Mouse (Mus musculus) spleen, postnatal 36 days (tissue): ENCODE measurements around the gene Taz.

Experiments
- DNase-seq, 2 experiments: peaks; one replicate each; pipeline ENCODE4 v3.0.0; 2022; ENCODE audit warnings: low spot score in 2 of 2, mixed read lengths in 1 of 2

The Taz gene

DNA sequence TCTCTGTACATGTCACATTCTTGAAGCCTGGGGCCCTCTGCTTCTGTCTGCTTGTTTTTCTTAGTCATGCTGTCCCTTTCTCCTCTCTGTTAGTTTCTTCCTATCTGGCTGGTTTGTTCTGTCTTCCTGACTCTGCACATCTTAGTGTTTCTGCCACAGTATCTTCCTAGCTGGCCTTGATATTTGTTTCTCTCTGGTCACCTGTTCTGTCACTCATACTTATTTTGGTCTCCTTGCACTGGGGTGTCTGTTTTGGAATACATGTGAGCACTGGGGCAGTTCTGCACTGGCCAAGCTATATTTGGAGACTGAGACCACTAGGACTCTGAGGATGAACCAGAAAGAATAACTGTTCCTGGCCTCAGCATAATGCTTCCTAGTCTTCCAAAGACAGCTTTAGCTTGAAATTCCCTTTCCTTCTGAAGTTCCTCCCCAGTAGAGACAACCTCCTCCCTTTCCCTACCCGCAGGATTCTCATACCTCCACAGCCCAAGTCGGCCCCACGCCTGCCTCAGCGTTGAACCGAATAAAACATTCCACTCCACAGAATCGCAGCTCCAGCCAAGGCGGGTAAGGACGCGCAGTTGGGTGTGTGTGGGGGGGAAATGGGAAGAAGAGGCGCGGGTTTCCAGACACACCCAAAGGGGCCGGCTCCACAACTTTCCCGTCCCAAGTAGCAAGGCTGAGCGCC lies 526 bp upstream of the Taz start:
- no peak for DNase-seq

DNA sequence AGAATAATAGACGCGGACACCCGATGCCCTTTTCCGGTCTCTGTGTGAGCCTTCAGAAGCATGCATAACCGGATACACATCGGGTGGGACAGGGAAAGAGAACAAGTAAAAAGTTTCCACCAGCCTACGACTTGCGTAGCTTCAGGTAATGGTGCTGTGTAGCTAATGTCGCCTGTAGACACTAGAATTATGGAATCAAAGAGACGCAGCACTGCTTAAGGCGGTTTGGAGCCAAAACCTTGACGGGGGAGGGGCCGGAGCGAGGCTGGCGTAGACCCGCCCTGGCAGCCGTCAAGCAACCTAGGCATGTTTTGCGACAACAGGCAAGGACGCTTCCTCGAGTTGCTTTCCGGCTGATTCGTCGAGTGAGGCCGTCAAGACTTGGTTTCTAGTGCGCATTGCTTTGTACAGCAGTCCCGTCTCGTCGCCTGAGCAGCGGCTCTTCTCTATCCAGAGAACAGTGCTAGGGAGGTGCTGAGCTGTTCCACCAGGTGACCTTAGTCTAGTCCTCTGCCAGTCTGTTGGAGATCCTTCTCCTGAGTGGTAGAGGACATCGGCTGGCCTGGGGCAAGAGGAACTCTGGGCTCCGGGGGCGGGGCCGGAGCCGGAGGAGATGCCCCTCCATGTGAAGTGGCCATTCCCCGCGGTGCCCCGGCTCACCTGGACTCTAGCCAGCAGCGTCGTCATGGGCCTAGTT lies 831 bp downstream of the Taz start:
- peak; percentile 84 to 88 for DNase-seq

DNA sequence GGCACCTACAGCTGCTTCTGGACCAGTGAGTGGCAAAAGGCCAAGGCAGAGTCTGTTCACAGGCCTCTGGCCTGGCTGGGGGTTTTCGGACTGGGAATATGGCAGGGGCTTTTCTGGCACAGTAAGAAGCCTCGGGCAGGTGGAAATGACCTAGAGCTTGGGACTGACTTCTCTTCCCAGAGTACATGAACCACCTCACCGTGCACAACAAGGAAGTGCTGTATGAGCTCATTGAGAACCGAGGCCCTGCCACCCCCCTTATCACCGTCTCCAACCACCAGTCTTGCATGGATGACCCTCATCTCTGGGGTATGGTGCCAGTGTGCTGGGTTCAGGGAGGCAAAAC lies 1.4 kb downstream of the Taz start:
- DNase-seq, result no peak

DNA sequence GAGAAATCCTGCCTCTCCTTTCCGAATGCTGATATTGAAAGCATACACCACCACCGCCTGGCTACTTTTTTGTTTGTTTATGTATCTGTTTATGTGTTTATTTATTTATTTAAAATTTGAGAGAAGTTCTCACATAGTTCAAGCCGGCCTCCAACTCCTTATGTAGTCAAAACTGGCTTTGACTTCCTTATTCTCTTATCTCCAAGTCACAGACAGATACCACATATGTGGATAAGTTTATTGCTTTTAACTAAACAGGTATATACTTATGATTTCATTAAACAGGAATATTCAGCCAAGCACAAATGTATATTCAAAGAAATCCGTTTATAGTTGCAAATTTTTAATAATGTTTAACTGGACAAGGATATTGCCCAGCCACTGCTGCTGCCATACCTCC lies 11.7 kb downstream of the Taz start:
- no peak for DNase-seq

DNA sequence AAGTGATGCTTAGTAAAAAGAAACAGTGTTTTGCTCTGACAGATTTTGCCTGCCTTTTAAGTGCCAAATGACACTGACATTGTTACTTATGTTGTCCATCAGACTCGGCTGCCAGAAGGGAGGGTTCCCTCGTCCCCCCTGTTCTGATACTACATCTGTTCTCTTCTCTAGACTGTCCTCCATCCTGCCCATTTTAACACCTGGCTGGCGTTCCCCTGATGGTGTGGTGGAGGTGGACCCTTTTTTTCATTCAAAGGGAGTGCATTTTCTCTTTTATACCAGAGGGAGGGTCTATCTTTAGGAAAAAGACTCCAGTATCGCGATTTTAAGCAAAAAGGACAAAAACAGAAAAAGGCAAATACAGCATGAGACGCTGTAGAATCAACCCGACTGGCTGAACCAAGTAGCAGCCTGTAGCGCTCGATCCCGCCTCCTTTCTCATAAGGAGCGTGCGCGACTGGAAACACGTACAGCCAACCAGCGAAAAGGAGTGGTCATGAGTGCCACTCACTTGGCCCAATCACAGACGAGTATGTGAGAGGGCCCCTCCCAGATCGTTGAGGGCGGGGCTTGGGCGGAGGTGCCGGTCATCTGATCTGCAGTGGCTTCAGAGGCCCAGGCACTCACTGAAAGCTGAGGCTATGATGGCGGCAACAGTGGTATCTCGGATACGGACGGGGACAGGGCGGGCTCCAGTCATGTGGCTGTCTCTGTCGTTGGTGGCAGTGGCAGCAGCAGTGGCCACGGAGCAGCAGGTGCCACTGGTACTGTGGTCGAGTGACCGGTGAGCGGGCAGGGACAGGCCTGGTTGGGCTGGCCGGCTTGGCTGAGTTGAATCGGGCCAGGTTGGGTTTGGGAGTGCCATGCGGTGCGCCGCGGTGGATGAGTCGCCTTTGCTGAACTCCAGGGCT lies 15.1 kb downstream of the Taz start, which contains the start of gene Atp6ap1:
Gene Atp6ap1 (plus strand): TSS at position 560 of the 911 bp plus-strand sequence.
- peak; percentile 94 to 95 for DNase-seq

DNA sequence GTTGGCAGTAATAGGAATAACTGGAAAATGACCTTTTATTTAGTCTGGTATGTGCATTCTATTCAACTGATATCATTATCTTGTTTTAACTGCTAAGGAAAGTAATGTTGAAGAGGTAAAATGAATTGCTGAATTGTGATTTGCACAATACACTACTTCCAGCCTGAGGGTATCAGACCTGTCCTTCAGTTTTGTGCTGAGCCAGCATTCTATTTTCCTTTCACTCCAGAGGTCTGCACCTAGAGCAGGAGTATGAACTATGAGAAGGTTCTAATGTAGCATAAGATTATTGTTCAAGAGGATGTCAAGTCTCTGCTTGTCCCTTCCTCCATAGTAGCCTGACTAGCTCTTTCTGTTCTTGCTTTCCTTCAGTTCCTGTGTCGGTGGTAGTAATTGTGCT lies 16.6 kb downstream of the Taz start:
- DNase-seq, result no peak

DNA sequence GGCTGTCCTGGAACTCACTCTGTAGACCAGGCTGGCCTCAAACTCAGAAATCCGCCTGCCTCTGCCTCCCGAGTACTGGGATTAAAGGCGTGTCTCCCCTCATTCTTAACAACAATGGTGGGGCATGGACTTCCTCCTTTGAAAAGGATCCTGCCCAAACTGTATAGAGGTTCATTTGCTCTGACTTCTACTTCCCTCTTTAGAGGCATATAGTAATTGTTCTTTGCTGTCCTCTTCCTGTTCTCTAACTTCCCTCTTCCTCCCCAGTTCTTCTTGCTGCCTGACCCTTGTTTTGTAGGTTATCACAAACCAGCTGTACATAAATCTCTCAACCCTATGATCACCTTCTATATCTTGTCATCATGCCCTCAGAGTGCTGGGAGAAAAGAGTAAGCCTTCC lies 18.0 kb downstream of the Taz start:
- DNase-seq, result peak; percentile 17 to 41

DNA sequence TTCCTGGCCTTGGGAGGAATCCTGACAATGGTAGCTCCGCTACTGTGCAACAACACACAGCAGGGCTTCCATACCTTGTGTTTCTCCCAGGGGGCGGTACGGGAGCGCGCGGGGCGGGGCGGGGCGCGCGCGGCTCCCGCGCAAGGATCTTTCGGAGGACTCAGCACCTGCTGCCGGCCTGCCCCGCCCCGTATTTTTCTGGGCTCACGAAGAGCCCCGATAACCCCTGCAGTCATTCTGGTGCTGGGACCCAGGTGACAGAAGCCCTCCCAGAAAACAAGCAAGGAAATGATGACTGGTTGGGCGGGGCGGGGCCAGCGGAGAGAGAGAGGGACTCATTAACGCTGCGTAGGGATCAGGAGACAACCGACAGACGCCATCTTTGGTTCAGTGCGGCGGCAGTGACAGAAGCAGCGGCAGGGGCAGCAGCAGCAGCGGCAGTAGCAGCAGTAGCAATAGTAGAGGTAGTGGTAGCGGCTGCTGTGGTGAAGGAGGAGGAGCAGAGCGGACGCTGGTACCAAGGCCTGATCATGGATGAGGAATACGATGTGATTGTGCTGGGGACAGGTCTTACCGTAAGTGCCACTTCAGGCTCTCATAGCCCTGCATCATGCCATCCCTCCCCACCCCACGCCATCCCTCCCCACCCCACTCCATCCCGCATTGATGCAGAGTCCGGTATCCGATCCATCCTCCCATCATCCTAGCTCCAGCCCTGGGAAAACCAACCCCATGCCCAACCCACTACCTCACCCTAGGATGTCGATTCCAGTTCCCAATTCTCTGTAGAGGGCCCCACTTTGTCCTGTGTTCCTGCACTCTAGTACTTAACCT lies 23.4 kb downstream of the Taz start, which contains the start of gene Gdi1:
Gene Gdi1 (plus strand): TSS at position 132 of the 834 bp plus-strand sequence.
- DNase-seq, result peak; percentile 61 to 69

DNA sequence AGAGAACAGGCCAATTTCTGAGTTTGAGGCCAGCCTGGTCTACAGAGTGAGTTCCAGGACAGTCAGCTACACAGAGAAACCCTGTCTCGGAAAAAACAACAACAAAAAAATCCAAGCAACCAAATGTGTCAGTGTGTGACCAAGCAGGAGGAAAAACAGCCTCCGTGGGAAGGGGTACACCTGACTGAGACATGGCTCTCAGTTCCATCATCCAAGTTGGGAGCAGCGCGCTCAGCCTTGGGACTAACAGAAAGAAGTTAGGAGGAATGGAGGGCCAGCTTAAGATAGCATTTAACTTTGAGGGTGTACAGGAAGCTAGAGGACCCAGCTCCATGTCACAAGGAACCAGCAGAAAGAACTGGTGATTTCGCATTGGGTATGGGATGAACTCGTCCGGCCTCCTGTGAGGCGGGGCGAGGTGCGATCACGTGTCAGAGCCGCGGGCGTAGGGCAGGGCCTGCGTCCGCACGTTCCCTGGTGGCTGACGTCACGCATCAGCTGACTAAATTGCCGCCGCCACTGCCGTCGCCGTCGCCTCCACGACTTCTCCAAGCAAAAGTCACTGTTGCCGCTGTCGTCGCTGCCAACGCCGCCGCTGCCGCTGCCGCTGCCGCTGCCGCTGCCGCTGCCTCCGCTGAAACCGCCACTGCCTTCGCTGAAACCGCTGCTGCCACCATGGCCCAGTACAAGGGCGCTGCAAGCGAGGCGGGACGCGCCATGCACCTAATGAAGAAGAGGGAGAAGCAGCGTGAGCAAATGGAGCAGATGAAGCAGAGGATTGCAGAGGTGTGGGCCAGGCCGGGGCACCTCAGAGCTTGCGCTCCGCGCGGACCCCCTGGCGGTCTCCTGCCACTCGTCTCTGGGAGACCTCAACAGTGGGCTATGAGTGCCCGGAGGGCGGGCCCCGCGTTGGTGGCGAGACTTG lies 31.1 kb downstream of the Taz start, which contains the start of gene Fam50a:
Gene Fam50a (plus strand): TSS at position 494 of the 925 bp plus-strand sequence.
- DNase-seq, result peak; percentile 88 to 90

DNA sequence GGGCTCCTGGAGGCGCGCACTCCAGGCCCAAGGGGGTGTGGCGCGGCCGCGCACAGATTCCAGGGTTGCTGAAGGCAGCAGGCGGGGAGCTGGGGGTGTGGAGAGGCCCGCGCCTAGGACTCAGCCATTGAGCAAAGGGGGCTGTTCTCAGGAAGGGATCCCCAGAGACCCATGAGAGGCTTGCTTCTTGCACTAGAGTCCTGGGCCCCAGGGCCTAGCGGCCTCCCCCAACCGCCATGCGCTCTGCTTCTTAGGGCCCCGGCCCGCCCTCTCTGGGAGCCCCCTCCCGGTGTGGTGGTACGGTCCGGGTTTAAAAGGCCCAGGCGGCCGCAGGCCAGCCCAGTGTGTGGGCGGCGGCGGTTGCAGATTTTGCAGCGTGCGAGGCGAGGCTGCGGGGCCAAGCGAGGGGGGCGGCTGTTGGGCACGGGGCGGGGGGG lies 47.0 kb downstream of the Taz start, which contains the start of gene Plxna3:
Gene Plxna3 (plus strand): TSS at position 342 of the 437 bp plus-strand sequence.
- peak; percentile 51 to 64 for DNase-seq

DNA sequence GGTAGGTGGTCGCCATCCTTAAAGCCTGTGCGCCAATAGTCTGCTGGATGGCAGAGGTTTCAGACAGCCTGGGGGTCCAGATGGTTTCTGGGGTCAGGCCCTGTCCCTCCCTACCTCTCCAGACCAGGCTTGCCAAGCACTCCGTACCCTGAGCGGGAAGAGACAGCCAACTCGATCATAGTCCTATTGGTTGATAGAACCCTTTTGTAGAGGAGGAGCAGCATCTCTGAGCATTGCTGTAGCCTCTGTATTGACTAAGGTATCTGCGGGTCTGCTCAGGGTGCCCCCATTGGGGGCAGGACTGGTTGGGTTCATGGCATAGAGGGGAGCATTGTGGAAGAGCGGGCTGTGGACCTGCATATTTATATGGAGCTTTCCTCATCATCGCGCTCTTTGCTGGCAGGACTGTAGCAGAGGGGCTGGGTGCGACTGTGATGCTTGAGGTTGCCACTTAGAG lies 47.5 kb downstream of the Taz start:
- no peak for DNase-seq

DNA sequence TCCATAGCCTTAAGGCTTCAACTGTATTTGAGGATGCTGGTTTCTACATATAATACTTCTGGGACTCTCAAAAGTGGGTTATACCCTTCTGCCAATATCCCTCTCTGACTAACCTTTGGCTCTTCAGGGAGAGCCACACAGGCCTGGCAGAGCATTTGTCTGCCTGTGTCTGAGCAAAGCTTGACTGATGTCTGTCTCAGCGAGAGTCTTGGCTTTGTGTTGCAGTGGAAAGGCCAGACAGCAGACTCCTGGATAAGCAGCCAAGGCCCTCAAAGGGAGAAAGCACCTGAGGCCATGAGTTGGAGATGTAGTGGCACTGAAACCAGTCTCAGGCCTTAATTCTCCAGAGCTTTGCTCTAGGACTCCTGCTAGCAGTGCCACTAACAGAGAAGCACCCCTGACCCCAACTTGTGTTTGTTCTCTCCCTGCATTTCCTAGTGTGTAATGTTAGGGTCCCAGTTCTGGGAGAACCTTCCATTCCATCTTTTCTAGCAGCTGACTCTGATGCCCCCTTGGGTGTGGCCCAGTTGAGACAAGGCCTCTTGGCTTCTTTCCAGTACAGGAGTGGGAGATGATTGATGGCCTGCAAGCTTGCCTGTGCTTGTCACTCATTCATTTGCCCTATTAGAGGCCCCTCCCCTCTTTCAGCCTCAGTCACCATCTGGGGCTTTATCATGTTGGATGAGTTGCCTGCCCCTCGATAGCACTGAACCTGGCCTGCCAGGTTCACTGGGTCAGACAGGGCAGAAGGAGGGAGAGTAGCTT lies 48.6 kb downstream of the Taz start:
- DNase-seq, result no peak
